Mouse (Mus musculus): Measurements from ENCODE around the gene Spata21.

DNA sequence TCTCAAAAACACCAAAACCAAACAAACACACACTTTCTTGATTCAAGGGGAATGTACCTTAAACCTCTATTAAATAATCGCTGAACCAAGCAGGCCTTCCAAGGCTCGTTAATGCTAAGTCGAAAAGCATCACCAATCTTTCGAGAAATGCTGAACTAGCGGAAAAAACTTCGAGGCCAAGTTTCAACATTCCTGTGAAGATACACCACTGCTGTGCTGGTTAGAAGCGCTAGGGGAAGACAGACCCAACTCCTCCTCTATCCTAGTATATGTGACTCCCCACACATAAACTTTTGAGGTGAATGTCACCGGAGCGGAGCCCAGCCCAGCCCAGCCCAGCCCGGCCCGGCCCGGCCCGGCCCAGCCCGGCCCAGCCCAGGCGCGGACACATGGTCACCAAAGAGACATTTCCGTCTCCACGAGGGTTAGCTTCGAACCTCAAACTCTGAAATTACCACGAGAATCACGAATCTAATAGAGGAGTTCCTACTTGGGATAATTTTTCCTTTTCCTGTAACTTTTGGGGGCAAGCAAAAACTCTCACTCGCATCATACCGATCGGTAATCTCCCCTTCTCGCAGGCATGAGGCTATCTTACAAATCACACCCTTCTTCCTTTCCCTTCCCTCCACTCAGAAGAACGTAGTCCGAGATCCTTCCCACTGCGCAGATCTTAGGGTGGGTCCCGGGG, 50.4 kb downstream of the Spata21 start:
- no peak for TF ChIP-seq CTCF (IDR thresholded peaks at IDR 0.05; ENCODE audit: low read depth, low read length)
- TF ChIP-seq POLR2A (IDR thresholded peaks at IDR 0.05; ENCODE audit: borderline replicate concordance, low read depth, low read length): no peak

All from bone marrow macrophage, adult 2 months (primary cell).